Comparison of ENCODE assay signal across 8 mouse cellular contexts in genomic region chr3:123264706-123265105, GRCm38 (mm10). TPM values are rescaled to one million over a fixed set of nuclear protein-coding genes. Genes with fewer than 3 reads are reported as not detected.
DNase-seq lines count a peak whose midpoint lies in the region; ATAC-seq and TF ChIP-seq lines count a peak whose summit lies in the region.

No protein-coding gene starts in this region.

- peak overlapping the region; percentile 42 for H3K4me3 ChIP-seq in lung, embryonic 15.5 days
- H3K4me3 ChIP-seq in embryonic fibroblast, embryonic 13.5 days (ENCODE audit: insufficient read depth, low read length), result peak overlapping the region; percentile 6
- H3K4me3 ChIP-seq in intestine, embryonic 15.5 days (replicated peaks), result peak overlapping the region; percentile 24
- H3K4me3 ChIP-seq in midbrain, embryonic 16.5 days (ENCODE audit: low read depth, low read length), result peak overlapping the region; percentile 33

- peak overlapping the region; percentile 29; the same call in 1 of the 2 replicates for H3K27ac ChIP-seq in lung, embryonic 15.5 days
- H3K27ac ChIP-seq in embryonic fibroblast, embryonic 13.5 days (ENCODE audit: insufficient read depth, low read length), result no peak overlapping the region
- no peak overlapping the region for H3K27ac ChIP-seq in intestine, embryonic 15.5 days
- H3K27ac ChIP-seq in midbrain, embryonic 16.5 days (ENCODE audit: low read length), result no peak overlapping the region

- H3K4me2 ChIP-seq in lung, embryonic 15.5 days, result peak overlapping the region; percentile 45
- peak overlapping the region; percentile 34 for H3K4me2 ChIP-seq in intestine, embryonic 15.5 days (replicated peaks)
- peak overlapping the region; percentile 29; the same call in 1 of the 2 replicates for H3K4me2 ChIP-seq in midbrain, embryonic 16.5 days (ENCODE audit: low read length)

- H3K36me3 ChIP-seq in lung, embryonic 15.5 days, result no peaks in the 10 kb centered on the region; the same call in 1 of the 2 replicates
- H3K36me3 ChIP-seq in intestine, embryonic 15.5 days, result no peaks in the 10 kb centered on the region
- H3K36me3 ChIP-seq in midbrain, embryonic 16.5 days (ENCODE audit: control insufficient read depth, insufficient read depth, low read length), result no peaks in the 10 kb centered on the region

- TF ChIP-seq POLR2A in embryonic fibroblast, embryonic 13.5 days (IDR thresholded peaks at IDR 0.05; ENCODE audit: low read depth, low read length), result peak; percentile 62

- ATAC-seq in lung, embryonic 15.5 days (ENCODE audit: borderline replicate concordance, extremely low read depth, low FRiP score, low TSS enrichment), result no peak
- ATAC-seq in intestine, embryonic 15.5 days, result no peak
- ATAC-seq in midbrain, embryonic 16.5 days, result no peak
- no peak for ATAC-seq in CD4-positive, CD25-positive, alpha-beta regulatory T cell, adult 4 months
- ATAC-seq in megakaryocyte, adult 5-6 weeks (ENCODE audit: poor library complexity, severe bottlenecking), result no peak

- H3K9ac ChIP-seq in lung, embryonic 15.5 days, result no peak overlapping the region
- 0 out of 2 replicates have a peak overlapping the region, but pooled peaks have one; percentile 21 for H3K9ac ChIP-seq in intestine, embryonic 15.5 days
- H3K9ac ChIP-seq in midbrain, embryonic 16.5 days (ENCODE audit: low read depth, low read length), result no peak overlapping the region

- WGBS in lung, embryonic 15.5 days, result 23% methylated on average over 6 of the region's 6 CpGs
- 46% methylated on average over 6 of the region's 6 CpGs for WGBS in intestine, embryonic 15.5 days
- WGBS in midbrain, embryonic 16.5 days, result 60% methylated on average over 6 of the region's 6 CpGs

- no peak for DNase-seq in lung, postnatal 36 days
- DNase-seq in urinary bladder, postnatal 14 days (ENCODE audit: low spot score), result no peak

- H3K27me3 ChIP-seq in lung, embryonic 15.5 days, result no peaks in the 10 kb centered on the region
- no peaks in the 10 kb centered on the region for H3K27me3 ChIP-seq in intestine, embryonic 15.5 days (replicated peaks)
- H3K27me3 ChIP-seq in midbrain, embryonic 16.5 days (ENCODE audit: control insufficient read depth, insufficient read depth, low read depth, low read length), result no peaks in the 10 kb centered on the region

- H3K4me1 ChIP-seq in lung, embryonic 15.5 days, result peaks cover 4% of the 10 kb centered on the region; the same call in 1 of the 2 replicates
- peaks cover 2% of the 10 kb centered on the region; the same call in 1 of the 2 replicates for H3K4me1 ChIP-seq in embryonic fibroblast, embryonic 13.5 days (ENCODE audit: control insufficient read depth, insufficient read depth, low read length)
- no peaks in the 10 kb centered on the region; the same call in 1 of the 2 replicates for H3K4me1 ChIP-seq in intestine, embryonic 15.5 days (replicated peaks)
- peaks cover 2% of the 10 kb centered on the region; the same call in 1 of the 2 replicates for H3K4me1 ChIP-seq in midbrain, embryonic 16.5 days (ENCODE audit: control insufficient read depth, insufficient read depth, low read length)

- TF ChIP-seq CTCF in embryonic fibroblast, embryonic 13.5 days (IDR thresholded peaks at IDR 0.05; ENCODE audit: borderline replicate concordance, insufficient read depth, low read length), result no peak

- no peaks in the 10 kb centered on the region for H3K9me3 ChIP-seq in lung, embryonic 15.5 days
- no peaks in the 10 kb centered on the region for H3K9me3 ChIP-seq in intestine, embryonic 15.5 days
- no peaks in the 10 kb centered on the region for H3K9me3 ChIP-seq in midbrain, embryonic 16.5 days (replicated peaks; ENCODE audit: control insufficient read depth, low read length, poor library complexity, severe bottlenecking)

RNA-seq across cellular contexts. Expression of gene Sec24d, which starts 2.5 kb away (rescaled TPM):
- 67.2 and 75.2 TPM in 2 replicates for polyA plus RNA-seq in lung, embryonic 15.5 days (2015; fragmentation: Nextera tagmentation; extraction: Ambion mirVana)
- polyA plus RNA-seq in embryonic fibroblast, embryonic 13.5 days (2011; ENCODE audit: insufficient read length, low read depth, missing spikeins), result 156 and 157 TPM in 2 replicates
- 87.8 and 95.9 TPM in 2 replicates for polyA plus RNA-seq in intestine, embryonic 15.5 days (2015; fragmentation: Nextera tagmentation; extraction: Ambion mirVana)
- polyA plus RNA-seq in midbrain, embryonic 16.5 days (2015; fragmentation: Nextera tagmentation; extraction: Ambion mirVana), result 14.0 and 16.2 TPM in 2 replicates
- polyA plus RNA-seq in CD4-positive, CD25-positive, alpha-beta regulatory T cell, adult 4 months (2017; shearing (Covaris generic)), result 10 to 100 TPM; 15.5 to 16.2 TPM
- 31.3 and 33.9 TPM in 2 replicates for total RNA-seq in megakaryocyte, adult 5-6 weeks (2015)
- 25.0 and 30.4 TPM in 2 replicates for total RNA-seq in megakaryocyte, adult 5-6 weeks (2017)

RNA-seq across cellular contexts. Expression of gene Synpo2, which starts 28.8 kb away (rescaled TPM):
- polyA plus RNA-seq in lung, embryonic 15.5 days (2015; fragmentation: Nextera tagmentation; extraction: Ambion mirVana), result 11.3 and 12.2 TPM in 2 replicates
- 6.2 and 9.6 TPM in 2 replicates for polyA plus RNA-seq in embryonic fibroblast, embryonic 13.5 days (2011; ENCODE audit: insufficient read length, low read depth, missing spikeins)
- polyA plus RNA-seq in intestine, embryonic 15.5 days (2015; fragmentation: Nextera tagmentation; extraction: Ambion mirVana), result 31.2 and 36.8 TPM in 2 replicates
- polyA plus RNA-seq in midbrain, embryonic 16.5 days (2015; fragmentation: Nextera tagmentation; extraction: Ambion mirVana), result 2.3 and 3.2 TPM in 2 replicates
- under 1 TPM in 1 of 2 experiments, not detected in 1; 0.05 TPM for polyA plus RNA-seq in CD4-positive, CD25-positive, alpha-beta regulatory T cell, adult 4 months (2017; shearing (Covaris generic))
- total RNA-seq in megakaryocyte, adult 5-6 weeks (2015), result 0.04 and 0.05 TPM in 2 replicates
- 0.04 and 0.08 TPM in 2 replicates for total RNA-seq in megakaryocyte, adult 5-6 weeks (2017)
